Mouse (Mus musculus) ES-Bruce4 (cell line): Measurements from ENCODE around the gene Sp1. TPM values are rescaled to one million over a fixed set of nuclear protein-coding genes. Genes with fewer than 3 reads are reported as not detected.

ENCODE experiments used
- H3K27ac ChIP-seq: 2 replicates; pipeline ENCODE4 v1.5.1; 2012; ENCODE audit warnings: low read length, inconsistent platforms; ENCODE audit not compliant: insufficient read depth
- H3K27me3 ChIP-seq: 2 replicates; pipeline ENCODE4 v1.6.1; 2012; ENCODE audit warnings: mild to moderate bottlenecking, low read length, inconsistent platforms; ENCODE audit not compliant: control insufficient read depth, poor library complexity, insufficient read depth, severe bottlenecking
- H3K36me3 ChIP-seq: 2 replicates; pipeline ENCODE4 v1.6.1; 2012; ENCODE audit warnings: inconsistent platforms, mild to moderate bottlenecking, low read length, moderate library complexity; ENCODE audit not compliant: control insufficient read depth, poor library complexity, insufficient read depth, severe bottlenecking
- H3K4me1 ChIP-seq: one replicate; pipeline ENCODE4 v1.8.1; 2011; ENCODE audit warnings: low read length; ENCODE audit not compliant: control insufficient read depth, insufficient read depth
- H3K4me3 ChIP-seq: 2 replicates; pipeline ENCODE4 v1.5.1; 2011; ENCODE audit warnings: low read depth, mild to moderate bottlenecking, low read length
- H3K9ac ChIP-seq: 2 replicates; pipeline ENCODE4 v1.6.1; 2012; ENCODE audit warnings: low read depth, mild to moderate bottlenecking, inconsistent platforms; ENCODE audit not compliant: poor library complexity, severe bottlenecking
- H3K9me3 ChIP-seq: replicated peaks from 2 replicates; pipeline ENCODE4 v1.6.1; 2012; ENCODE audit warnings: mild to moderate bottlenecking, low read length, inconsistent platforms; ENCODE audit not compliant: control insufficient read depth, poor library complexity, insufficient read depth, severe bottlenecking
- CTCF ChIP-seq: IDR thresholded peaks from one replicate; pipeline ENCODE4 v1.8.1; 2011; ENCODE audit warnings: low read depth, low read length
- EP300 ChIP-seq: IDR thresholded peaks from 2 replicates; pipeline ENCODE4 v1.6.1; 2011; ENCODE audit warnings: low read depth, low read length; ENCODE audit not compliant: insufficient read depth
- POLR2A ChIP-seq: IDR thresholded peaks from one replicate; pipeline ENCODE4 v1.8.1; 2011; ENCODE audit warnings: low read length; ENCODE audit not compliant: insufficient read depth
- polyA plus RNA-seq: library from polyadenylated mRNA; stranded (reverse); fragments of >200 nt; gene quantifications from 2 replicates; pipeline ENCODE4 v1.2.4, GENCODE M21; 2011; ENCODE audit warnings: low read depth; ENCODE audit not compliant: missing spikeins, insufficient read depth, insufficient read length

The Sp1 gene
- polyA plus RNA-seq, 1 experiment, result 106 TPM

- TF ChIP-seq EP300 (no peak), CTCF (no peak), POLR2A (no peak)
- H3K4me1 ChIP-seq, result peaks cover 4% of the 10 kb centered on the region
- no peaks in the 10 kb centered on the region for H3K36me3 ChIP-seq
- H3K4me3 ChIP-seq, result no peak overlapping the region
- no peak overlapping the region for H3K27ac ChIP-seq
- no peaks in the 10 kb centered on the region for H3K9me3 ChIP-seq
- no peaks in the 10 kb centered on the region for H3K27me3 ChIP-seq
- no peak overlapping the region for H3K9ac ChIP-seq
Measured at GRCm38 (mm10) chr15:102366238-102366637, 39.7 kb upstream of the Sp1 start.

- TF ChIP-seq EP300 (no peak), CTCF (no peak), POLR2A (no peak)
- Histone ChIP-seq H3K27ac (no peak within 1 kb of the TSS), H3K4me1 (peaks cover 4% of the 10 kb centered on the region)
Measured at GRCm38 (mm10) chr15:102366733-102367344, 39.1 kb upstream of the Sp1 start, which contains the start of gene Sp7. Gene Sp7 (minus strand): TSS chr15:102367182.

GRCm38 (mm10) chr15:102369972-102370371, 36.0 kb upstream of the Sp1 start:
- H3K4me1 ChIP-seq, result peaks cover 4% of the 10 kb centered on the region
- no peak overlapping the region for H3K27ac ChIP-seq
- no peak for TF ChIP-seq POLR2A
- TF ChIP-seq CTCF, result no peak
- no peak for TF ChIP-seq EP300

More at GRCm38 (mm10) chr15:102366733-102367344, 39.1 kb upstream of the Sp1 start, which contains the start of gene Sp7:
- H3K9me3 ChIP-seq, result no peaks in the 10 kb centered on the region
- H3K4me3 ChIP-seq, result no peak within 1 kb of the TSS
- no peaks in the 10 kb centered on the region for H3K36me3 ChIP-seq
- no peaks in the 10 kb centered on the region for H3K27me3 ChIP-seq
- no peak within 1 kb of the TSS for H3K9ac ChIP-seq

GRCm38 (mm10) chr15:102370727-102371126, 35.2 kb upstream of the Sp1 start:
- H3K27ac ChIP-seq, result no peak overlapping the region
- H3K9me3 ChIP-seq, result no peaks in the 10 kb centered on the region
- peak overlapping the region; percentile 19 for H3K9ac ChIP-seq
- peaks cover 4% of the 10 kb centered on the region for H3K4me1 ChIP-seq
- no peaks in the 10 kb centered on the region for H3K36me3 ChIP-seq
- H3K4me3 ChIP-seq, result peak overlapping the region; percentile 6
- no peaks in the 10 kb centered on the region for H3K27me3 ChIP-seq
- 0 out of 2 replicates have a peak, but pooled peaks have one; percentile 6 for TF ChIP-seq EP300
- no peak for TF ChIP-seq POLR2A
- no peak for TF ChIP-seq CTCF

More at GRCm38 (mm10) chr15:102369972-102370371, 36.0 kb upstream of the Sp1 start:
- no peaks in the 10 kb centered on the region for H3K9me3 ChIP-seq
- H3K9ac ChIP-seq, result peak overlapping the region; percentile 31; the same call in 1 of the 2 replicates
- no peaks in the 10 kb centered on the region for H3K36me3 ChIP-seq
- no peaks in the 10 kb centered on the region for H3K27me3 ChIP-seq
- H3K4me3 ChIP-seq, result no peak overlapping the region

- H3K27ac ChIP-seq, result no peak overlapping the region
- peak overlapping the region; percentile 73 for H3K4me3 ChIP-seq
- peaks cover 2% of the 10 kb centered on the region for H3K4me1 ChIP-seq
- no peak for TF ChIP-seq POLR2A
- no peak for TF ChIP-seq CTCF
- TF ChIP-seq EP300, result no peak
- peak overlapping the region; percentile 56 for H3K9ac ChIP-seq
- H3K36me3 ChIP-seq, result no peaks in the 10 kb centered on the region
- no peaks in the 10 kb centered on the region for H3K27me3 ChIP-seq
- H3K9me3 ChIP-seq, result no peaks in the 10 kb centered on the region
Measured at GRCm38 (mm10) chr15:102376453-102377162, 29.3 kb upstream of the Sp1 start.

GRCm38 (mm10) chr15:102377163-102377543, 28.8 kb upstream of the Sp1 start:
- H3K36me3 ChIP-seq, result no peaks in the 10 kb centered on the region
- no peaks in the 10 kb centered on the region for H3K27me3 ChIP-seq
- H3K4me3 ChIP-seq, result peak overlapping the region; percentile 73
- H3K27ac ChIP-seq, result no peak overlapping the region
- H3K9me3 ChIP-seq, result no peaks in the 10 kb centered on the region
- no peak for TF ChIP-seq POLR2A
- TF ChIP-seq CTCF, result peak; percentile 85
- 0 out of 2 replicates have a peak, but pooled peaks have one; percentile 37 for TF ChIP-seq EP300
- peaks cover 2% of the 10 kb centered on the region for H3K4me1 ChIP-seq
- H3K9ac ChIP-seq, result peak overlapping the region; percentile 56
